Mouse (Mus musculus): ENCODE measurements around the gene Zfp51. TPM values are rescaled to one million over a fixed set of nuclear protein-coding genes. Genes with fewer than 3 reads are reported as not detected.
"Not testable (repeated sequence)": the region's sequence is repeated elsewhere in the genome, so short reads cannot be mapped to it uniquely, and the experiment has no call there.

Gene Zfp51
- polyA plus RNA-seq, 1 experiment from 2014 or later, result 16.0 TPM

- ATAC-seq (ENCODE audit: insufficient number of reproducible peaks, insufficient read depth, low FRiP score, low TSS enrichment); H3K27ac ChIP-seq; H3K4me2 ChIP-seq (replicated peaks); H3K9me3 ChIP-seq; H3K36me3 ChIP-seq; H3K9ac ChIP-seq; H3K27me3 ChIP-seq; H3K4me3 ChIP-seq: not testable (repeated sequence)
- H3K4me1 ChIP-seq, result peaks cover 12% of the 10 kb centered on the region; the same call in 1 of the 2 replicates
- 88% methylated on average over 5 of the region's 9 CpGs for WGBS
These were observed 26.2 kb downstream of the Zfp51 start for GRCm38 (mm10) chr17:21476351-21476750.

- H3K4me2 ChIP-seq (replicated peaks); H3K36me3 ChIP-seq; H3K4me3 ChIP-seq; H3K27me3 ChIP-seq; ATAC-seq (ENCODE audit: insufficient number of reproducible peaks, insufficient read depth, low FRiP score, low TSS enrichment); H3K9ac ChIP-seq; H3K4me1 ChIP-seq; H3K9me3 ChIP-seq; H3K27ac ChIP-seq: not testable (repeated sequence)
- 77% methylated on average over 10 of the region's 10 CpGs for WGBS
These were observed 28.1 kb downstream of the Zfp51 start for GRCm38 (mm10) chr17:21478103-21478777.

DNA sequence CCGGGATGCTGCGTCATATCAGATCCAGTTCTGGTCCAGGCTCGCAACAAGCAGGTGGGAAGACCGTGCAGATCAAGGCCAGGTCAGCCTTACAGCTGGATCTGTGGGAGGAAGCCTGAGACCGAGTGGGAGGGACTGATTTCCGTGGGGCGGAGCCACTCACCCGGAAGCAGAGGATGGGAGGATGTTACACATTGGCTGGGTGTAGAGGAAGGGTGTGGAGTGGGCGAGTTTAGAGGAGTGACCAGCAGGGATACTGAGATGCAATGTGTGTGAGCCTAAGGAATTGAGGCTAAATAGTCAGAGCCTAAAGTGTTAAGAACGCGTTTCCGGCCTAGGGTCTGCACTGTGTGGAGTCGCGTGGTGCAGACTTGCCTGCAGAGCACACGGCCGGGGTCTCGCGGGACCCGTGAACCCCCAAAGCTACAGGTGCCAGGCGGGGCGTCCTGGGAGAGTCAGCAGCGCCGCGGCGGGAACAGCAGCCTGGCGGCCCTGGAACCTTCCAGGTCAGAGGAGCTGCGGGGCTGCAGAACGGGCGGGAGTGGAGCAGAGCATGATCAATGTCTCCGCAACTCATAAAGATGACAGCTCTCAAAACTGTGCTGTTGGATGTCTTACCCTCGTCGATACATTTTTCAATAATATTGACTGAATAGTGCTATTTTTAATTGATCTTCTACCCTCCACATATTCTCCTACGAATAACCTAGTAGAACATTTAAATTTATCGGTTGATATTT is 38.8 kb downstream of the Zfp51 start, which contains the start of gene Zfp53:
Gene Zfp53 (plus strand): TSS at position 239 of the 740 bp plus-strand sequence.
- H3K9me3 ChIP-seq, result no peaks in the 10 kb centered on the region
- no peaks in the 10 kb centered on the region for H3K27me3 ChIP-seq
- H3K4me1 ChIP-seq, result no peaks in the 10 kb centered on the region
- peak within 1 kb of the TSS; percentile 81 for H3K9ac ChIP-seq
- H3K4me3 ChIP-seq, result peak within 1 kb of the TSS; percentile 83
- H3K36me3 ChIP-seq, result no peaks in the 10 kb centered on the region
- peak within 1 kb of the TSS; percentile 66 for H3K4me2 ChIP-seq (replicated peaks)
- H3K27ac ChIP-seq, result peak within 1 kb of the TSS; percentile 65; the same call in 1 of the 2 replicates
- ATAC-seq (ENCODE audit: insufficient number of reproducible peaks, insufficient read depth, low FRiP score, low TSS enrichment), result peak; percentile 100
- 2% methylated on average over 34 of the region's 34 CpGs for WGBS

- no peak overlapping the region for H3K27ac ChIP-seq
- peak overlapping the region; percentile 81 for H3K9ac ChIP-seq
- 17% methylated on average over 8 of the region's 8 CpGs for WGBS
- no peaks in the 10 kb centered on the region for H3K4me1 ChIP-seq
- H3K36me3 ChIP-seq, result no peaks in the 10 kb centered on the region
- H3K27me3 ChIP-seq, result no peaks in the 10 kb centered on the region
- ATAC-seq (ENCODE audit: insufficient number of reproducible peaks, insufficient read depth, low FRiP score, low TSS enrichment), result no peak
- peak overlapping the region; percentile 83 for H3K4me3 ChIP-seq
- peak overlapping the region; percentile 66 for H3K4me2 ChIP-seq (replicated peaks)
- no peaks in the 10 kb centered on the region for H3K9me3 ChIP-seq
These were observed 39.4 kb downstream of the Zfp51 start for GRCm38 (mm10) chr17:21489500-21490001.

GRCm38 (mm10) chr17:21501365-21501764 is 51.2 kb downstream of the Zfp51 start:
- WGBS, result 76% methylated on average over 1 of the region's 1 CpGs
- no peak overlapping the region for H3K9ac ChIP-seq
- H3K4me3 ChIP-seq, result no peak overlapping the region
- H3K9me3 ChIP-seq, result no peaks in the 10 kb centered on the region
- H3K4me2 ChIP-seq (replicated peaks), result no peak overlapping the region
- no peak overlapping the region for H3K27ac ChIP-seq
- no peak for ATAC-seq (ENCODE audit: insufficient number of reproducible peaks, insufficient read depth, low FRiP score, low TSS enrichment)
- no peaks in the 10 kb centered on the region for H3K4me1 ChIP-seq
- H3K36me3 ChIP-seq, result 0 out of 2 replicates have a peak, but pooled peaks cover 8% of the 10 kb centered on the region
- no peaks in the 10 kb centered on the region for H3K27me3 ChIP-seq

- H3K9ac ChIP-seq, result no peak overlapping the region
- ATAC-seq (ENCODE audit: insufficient number of reproducible peaks, insufficient read depth, low FRiP score, low TSS enrichment), result no peak
- H3K9me3 ChIP-seq, result no peaks in the 10 kb centered on the region
- no peak overlapping the region for H3K4me3 ChIP-seq
- H3K4me2 ChIP-seq (replicated peaks), result no peak overlapping the region
- WGBS, result 98% methylated on average over 1 of the region's 1 CpGs
- H3K36me3 ChIP-seq, result peaks cover 17% of the 10 kb centered on the region
- no peaks in the 10 kb centered on the region for H3K4me1 ChIP-seq
- H3K27ac ChIP-seq, result no peak overlapping the region
- no peaks in the 10 kb centered on the region for H3K27me3 ChIP-seq
These were observed 54.4 kb downstream of the Zfp51 start for GRCm38 (mm10) chr17:21504524-21504923.

GRCm38 (mm10) chr17:21506258-21506657 is 56.1 kb downstream of the Zfp51 start:
- no peak overlapping the region for H3K4me2 ChIP-seq (replicated peaks)
- WGBS, result 96% methylated on average over 3 of the region's 3 CpGs
- H3K27ac ChIP-seq, result no peak overlapping the region
- H3K9me3 ChIP-seq, result no peaks in the 10 kb centered on the region
- H3K4me3 ChIP-seq, result no peak overlapping the region
- H3K27me3 ChIP-seq, result no peaks in the 10 kb centered on the region
- peaks cover 17% of the 10 kb centered on the region for H3K36me3 ChIP-seq
- no peaks in the 10 kb centered on the region for H3K4me1 ChIP-seq
- ATAC-seq (ENCODE audit: insufficient number of reproducible peaks, insufficient read depth, low FRiP score, low TSS enrichment), result no peak
- no peak overlapping the region for H3K9ac ChIP-seq

DNA sequence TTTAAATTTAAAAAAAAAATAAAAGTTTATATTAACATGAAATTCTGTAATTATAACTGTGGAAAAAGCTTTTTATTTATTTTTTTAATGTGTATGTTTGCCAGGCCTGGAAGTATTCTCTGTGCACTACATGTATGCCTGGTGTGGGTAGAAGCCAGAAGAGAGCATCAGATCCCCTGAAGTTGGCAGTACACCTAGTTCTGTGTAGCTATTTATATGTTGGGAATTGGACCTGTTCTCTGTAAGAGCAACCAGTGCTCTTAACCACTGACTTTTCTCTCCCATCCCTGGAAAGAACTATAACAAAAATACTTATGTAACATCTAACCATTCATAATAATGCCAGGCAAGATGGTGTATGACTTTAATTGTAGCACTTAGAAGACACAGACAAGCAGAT is 59.6 kb downstream of the Zfp51 start:
- H3K4me1 ChIP-seq, result no peaks in the 10 kb centered on the region
- H3K27me3 ChIP-seq, result no peaks in the 10 kb centered on the region
- ATAC-seq (ENCODE audit: insufficient number of reproducible peaks, insufficient read depth, low FRiP score, low TSS enrichment), result no peak
- H3K36me3 ChIP-seq, result peaks cover 17% of the 10 kb centered on the region
- H3K4me3 ChIP-seq, result no peak overlapping the region
- no peak overlapping the region for H3K27ac ChIP-seq
- H3K9me3 ChIP-seq, result no peaks in the 10 kb centered on the region
- no peak overlapping the region for H3K9ac ChIP-seq
- H3K4me2 ChIP-seq (replicated peaks), result no peak overlapping the region

Other genes starting within 250 kb of the Zfp51 start
- gene Vmn1r234, start 224.3 kb upstream of the Zfp51 start, polyA plus RNA-seq (2016; fragmentation: Nextera tagmentation; extraction: Ambion mirVana), result not detected in 2 replicates
- not detected in 2 replicates for gene Vmn1r235, start 194.0 kb upstream of the Zfp51 start, polyA plus RNA-seq (2016; fragmentation: Nextera tagmentation; extraction: Ambion mirVana)
- not detected in 2 replicates for gene Vmn1r236, start 167.4 kb upstream of the Zfp51 start, polyA plus RNA-seq (2016; fragmentation: Nextera tagmentation; extraction: Ambion mirVana)
- gene Vmn1r237, start 138.5 kb upstream of the Zfp51 start, polyA plus RNA-seq (2016; fragmentation: Nextera tagmentation; extraction: Ambion mirVana), result not detected in 2 replicates
- gene Zfp677, start 66.6 kb upstream of the Zfp51 start, polyA plus RNA-seq (2016; fragmentation: Nextera tagmentation; extraction: Ambion mirVana), result 3.3 TPM in 2 replicates
- 2.8 and 3.3 TPM in 2 replicates for gene Zfp54, start 27.1 kb upstream of the Zfp51 start, polyA plus RNA-seq (2016; fragmentation: Nextera tagmentation; extraction: Ambion mirVana)
- gene Zfp53, start 38.6 kb downstream of the Zfp51 start, polyA plus RNA-seq (2016; fragmentation: Nextera tagmentation; extraction: Ambion mirVana), result 10.0 and 11.5 TPM in 2 replicates
- 4.8 and 4.9 TPM in 2 replicates for gene Zfp52, start 85.2 kb downstream of the Zfp51 start, polyA plus RNA-seq (2016; fragmentation: Nextera tagmentation; extraction: Ambion mirVana)
- gene Zfp948, start 116.6 kb downstream of the Zfp51 start, polyA plus RNA-seq (2016; fragmentation: Nextera tagmentation; extraction: Ambion mirVana), result 13.8 and 14.7 TPM in 2 replicates
- gene Zfp983, start 200.2 kb downstream of the Zfp51 start, polyA plus RNA-seq (2016; fragmentation: Nextera tagmentation; extraction: Ambion mirVana), result 5.5 and 6.7 TPM in 2 replicates
- 8.3 and 10.9 TPM in 2 replicates for gene Gm10226, start 241.5 kb downstream of the Zfp51 start, polyA plus RNA-seq (2016; fragmentation: Nextera tagmentation; extraction: Ambion mirVana)